ENCODE assay signal across 9 mouse cellular contexts in genomic region chr12:104896640-104897039, GRCm38 (mm10). TPM values are rescaled to one million over a fixed set of nuclear protein-coding genes. Genes with fewer than 3 reads are reported as not detected.
A peak's percentile ranks its signal among the peaks of the same experiment; 100 is the strongest.
DNase-seq lines count a peak whose midpoint lies in the region; ATAC-seq and TF ChIP-seq lines count a peak whose summit lies in the region.
"Had no signal": no experiment of that assay in that cellular context is flagged by ENCODE, and none has a peak within 500 bp of the region (broad histone marks: within the 10 kb centered on the region; RNA-seq: fewer than 3 reads in every experiment).

No protein-coding gene starts in this region.

- peak overlapping the region; percentile 2; the same call in 1 of the 2 replicates for H3K9ac ChIP-seq in ES-E14 (ENCODE audit: insufficient read depth, low read depth, low read length, poor library complexity, severe bottlenecking)
- H3K9ac ChIP-seq in hindbrain, embryonic 14.5 days = no peak overlapping the region
- no peak overlapping the region for H3K9ac ChIP-seq in neural tube, embryonic 14.5 days (replicated peaks; ENCODE audit: low read depth, low read length)
- H3K9ac ChIP-seq: liver, embryonic 14.5 days had no signal

- no peaks in the 10 kb centered on the region for H3K27me3 ChIP-seq in cerebellum, adult 2 months (ENCODE audit: control insufficient read depth, insufficient read depth, low read length)
- H3K27me3 ChIP-seq in hindbrain, embryonic 14.5 days (ENCODE audit: control insufficient read depth, insufficient read depth, low read length) = no peaks in the 10 kb centered on the region
- H3K27me3 ChIP-seq in neural tube, embryonic 14.5 days (ENCODE audit: control insufficient read depth, insufficient read depth, low read length) = no peaks in the 10 kb centered on the region

- H3K36me3 ChIP-seq in ES-E14 (ENCODE audit: control insufficient read depth, insufficient read depth, low read length, poor library complexity, severe bottlenecking) = no peaks in the 10 kb centered on the region
- no peaks in the 10 kb centered on the region for H3K36me3 ChIP-seq in hindbrain, embryonic 14.5 days (replicated peaks; ENCODE audit: control insufficient read depth, insufficient read depth)
- H3K36me3 ChIP-seq in neural tube, embryonic 14.5 days (ENCODE audit: control insufficient read depth, insufficient read depth, low read length) = no peaks in the 10 kb centered on the region

- no peak overlapping the region for H3K4me2 ChIP-seq in hindbrain, embryonic 14.5 days (replicated peaks)
- no peak overlapping the region for H3K4me2 ChIP-seq in neural tube, embryonic 14.5 days (ENCODE audit: low read depth, low read length)

- 46% methylated on average over 16 of the region's 16 CpGs for WGBS in cerebellum, adult 2 months
- WGBS in hindbrain, embryonic 14.5 days = 39% methylated on average over 16 of the region's 16 CpGs
- WGBS in neural tube, embryonic 14.5 days = 59% methylated on average over 16 of the region's 16 CpGs

- no peak for TF ChIP-seq CTCF in cerebellum, adult 2 months (IDR thresholded peaks at IDR 0.05; ENCODE audit: borderline replicate concordance, insufficient read depth, low read depth, low read length)

- peak; percentile 45; the same call in 1 of the 2 replicates for ATAC-seq in hindbrain, embryonic 14.5 days (ENCODE audit: low FRiP score)
- peak; percentile 63; the same call in 1 of the 2 replicates for ATAC-seq in neural tube, embryonic 14.5 days (ENCODE audit: low read depth)
- no peak for ATAC-seq in CD4-positive, CD25-positive, alpha-beta regulatory T cell, adult 4 months

- no peak overlapping the region for H3K4me3 ChIP-seq in cerebellum, adult 2 months (replicated peaks; ENCODE audit: insufficient read depth, low read depth, low read length)
- peak overlapping the region in 1 of 2 experiments; percentile 36; a peak in 1 of 4 replicates for H3K4me3 ChIP-seq in ES-E14 (ENCODE audit: insufficient read depth in 1 of 2, low read depth in 1 of 2, low read length in 2 of 2, poor library complexity in 1 of 2, severe bottlenecking in 1 of 2)
- no peak overlapping the region for H3K4me3 ChIP-seq in hindbrain, embryonic 14.5 days (replicated peaks; ENCODE audit: low read length)
- H3K4me3 ChIP-seq in neural tube, embryonic 14.5 days (ENCODE audit: low read depth, low read length) = no peak overlapping the region

- in situ Hi-C loops in ES-E14 (cut with MboI; ENCODE audit: low sequenced_read_pairs in 2 of 2, unreplicated experiment in 2 of 2) = no loop called here

- DNase-seq in cerebellum, adult 2 months = peak in 1 of 2 experiments; percentile 34
- DNase-seq in cerebellum, adult 8-10 months = no peak
- no peak for DNase-seq in ES-E14 (ENCODE audit: low read depth, low spot score)
- DNase-seq in hindbrain, embryonic 14.5 days (ENCODE audit: low spot score) = no peak
- peak; percentile 41 to 57 for DNase-seq in layer of hippocampus, postnatal 36 days
- DNase-seq in adrenal gland, postnatal 25 days = no peak

- H3K9me3 ChIP-seq in ES-E14 (ENCODE audit: control insufficient read depth, insufficient read depth, low read depth, low read length) = no peaks in the 10 kb centered on the region
- H3K9me3 ChIP-seq in hindbrain, embryonic 14.5 days (ENCODE audit: control insufficient read depth, low read length) = no peaks in the 10 kb centered on the region
- no peaks in the 10 kb centered on the region for H3K9me3 ChIP-seq in neural tube, embryonic 14.5 days (ENCODE audit: control insufficient read depth, low read length)

- H3K4me1 ChIP-seq in cerebellum, adult 2 months (ENCODE audit: control insufficient read depth, insufficient read depth, low read length) = peaks cover 3% of the 10 kb centered on the region; the same call in 1 of the 2 replicates
- H3K4me1 ChIP-seq in ES-E14 (ENCODE audit: control insufficient read depth in 2 of 2, insufficient read depth in 2 of 2, low read length in 2 of 2, poor library complexity in 1 of 2) = peaks cover 20 to 34% of the 10 kb centered on the region in 2 experiments
- H3K4me1 ChIP-seq in hindbrain, embryonic 14.5 days (replicated peaks; ENCODE audit: control insufficient read depth, insufficient read depth, low read length) = peaks cover 8% of the 10 kb centered on the region; the same call in 1 of the 2 replicates
- peaks cover 4% of the 10 kb centered on the region; the same call in 1 of the 2 replicates for H3K4me1 ChIP-seq in neural tube, embryonic 14.5 days (ENCODE audit: control insufficient read depth, insufficient read depth, low read length)

- H3K27ac ChIP-seq in cerebellum, adult 2 months (ENCODE audit: insufficient read depth, low read length) = 0 out of 2 replicates have a peak overlapping the region, but pooled peaks have one; percentile 44
- peak overlapping the region; percentile 11; the same call in 1 of the 2 replicates for H3K27ac ChIP-seq in ES-E14 (ENCODE audit: insufficient read depth, low read depth, low read length, poor library complexity, severe bottlenecking)
- no peak overlapping the region for H3K27ac ChIP-seq in hindbrain, embryonic 14.5 days
- no peak overlapping the region for H3K27ac ChIP-seq in neural tube, embryonic 14.5 days (ENCODE audit: low read depth, low read length)
- H3K27ac ChIP-seq: liver, embryonic 14.5 days had no signal

- TF ChIP-seq POLR2A in cerebellum, adult 2 months (IDR thresholded peaks at IDR 0.05; ENCODE audit: borderline replicate concordance, insufficient read depth, low read length) = no peak

TF ChIP-seq in ES-E14, 5 proteins besides CTCF, POLR2A, EP300 and RAD21:
- no peak for TF ChIP-seq ZC3H11A (IDR thresholded peaks at IDR 0.05; ENCODE audit: borderline replicate concordance, low read depth, low read length)
- no peak for TF ChIP-seq CHD2 (IDR thresholded peaks at IDR 0.05; ENCODE audit: low read depth, low read length)
- TF ChIP-seq ZNF384 (IDR thresholded peaks at IDR 0.05; ENCODE audit: low read depth, low read length) = no peak
- no peak for TF ChIP-seq HCFC1 (IDR thresholded peaks at IDR 0.05; ENCODE audit: borderline replicate concordance, insufficient read depth, low read length)
- TF ChIP-seq MAFK (IDR thresholded peaks at IDR 0.05; ENCODE audit: insufficient read depth, low read depth, low read length) = no peak

RNA-seq across cellular contexts. Expression of gene Clmn, which starts 31.8 kb away (rescaled TPM):
- 30.6 and 32.2 TPM in 2 replicates for polyA plus RNA-seq in cerebellum, adult 2 months (2012; rRNA removed)
- 3.1 and 4.2 TPM in 2 replicates for total RNA-seq in ES-E14 (2012; rRNA removed)
- polyA plus RNA-seq in hindbrain, embryonic 14.5 days (2014; fragmentation: Nextera tagmentation; extraction: Ambion mirVana) = 1.0 and 1.7 TPM in 2 replicates
- total RNA-seq in layer of hippocampus, postnatal 36 days (2021) = 100 to 1,000 TPM in 1 of 2 experiments, 10 to 100 TPM in 1; 91.9 to 104 TPM
- polyA plus RNA-seq in neural tube, embryonic 14.5 days (2014; fragmentation: Nextera tagmentation; extraction: Ambion mirVana) = 0.79 and 1.7 TPM in 2 replicates
- polyA plus RNA-seq in CD4-positive, CD25-positive, alpha-beta regulatory T cell, adult 4 months (2017; shearing (Covaris generic)) = not detected
- 8.5 and 12.4 TPM in 2 replicates for total RNA-seq in adrenal gland, postnatal 25 days (2021)

Comparison
In these comparisons a context has a peak if more than half of its experiments do, and no peak if none do; other contexts are left out.
1. DNase-seq: peak in layer of hippocampus, postnatal 36 days (2 of 2); none in cerebellum, adult 8-10 months (single experiment), ES-E14 (single experiment), hindbrain, embryonic 14.5 days (single experiment) and adrenal gland, postnatal 25 days (single experiment).
2. H3K27ac ChIP-seq: peak in cerebellum, adult 2 months (single experiment) and ES-E14 (single experiment); none in hindbrain, embryonic 14.5 days (single experiment) and neural tube, embryonic 14.5 days (single experiment).
3. RNA of gene Clmn, which starts 31.8 kb away (polyA plus RNA-seq): 30.6 to 32.2 TPM in cerebellum, adult 2 months; 1.0 to 1.7 TPM in hindbrain, embryonic 14.5 days, 0.79 to 1.7 TPM in neural tube, embryonic 14.5 days and not detected in CD4-positive, CD25-positive, alpha-beta regulatory T cell, adult 4 months; every median in the first group is over 10 times any median in the second.